Mouse (Mus musculus) limb, embryonic 12.5 days (tissue): ENCODE data around the gene Tom1l2. TPM values are rescaled to one million over a fixed set of nuclear protein-coding genes. Genes with fewer than 3 reads are reported as not detected.

Experiments
- ATAC-seq: fragments of 200-750 bp; cut with Nextera tagmentation; 2 replicates; pipeline ENCODE4 v1.8.0; 2017; ENCODE audit warnings: low read depth, moderate TSS enrichment; ENCODE audit not compliant: insufficient number of reproducible peaks, insufficient read depth, low FRiP score, low TSS enrichment
- H3K27ac ChIP-seq: fragments of 300-500 bp; sonication (generic); 2 replicates; pipeline ENCODE4 v1.5.1; 2016; ENCODE audit warnings: mild to moderate bottlenecking, moderate library complexity
- H3K27me3 ChIP-seq: fragments of 300-500 bp; sonication (generic); 2 replicates; pipeline ENCODE4 v1.6.1; 2016; ENCODE audit warnings: mild to moderate bottlenecking, moderate library complexity
- H3K36me3 ChIP-seq: fragments of 300-500 bp; sonication (generic); 2 replicates; pipeline ENCODE4 v1.6.1; 2016; ENCODE audit warnings: mild to moderate bottlenecking, moderate library complexity
- H3K4me1 ChIP-seq: fragments of 300-500 bp; sonication (generic); replicated peaks from 2 replicates; pipeline ENCODE4 v1.6.1; 2016
- H3K4me2 ChIP-seq: fragments of 300-500 bp; sonication (generic); 2 replicates; pipeline ENCODE4 v1.6.1; 2016; ENCODE audit warnings: mild to moderate bottlenecking, moderate library complexity
- H3K4me3 ChIP-seq: fragments of 300-500 bp; sonication (generic); replicated peaks from 2 replicates; pipeline ENCODE4 v1.5.1; 2016; ENCODE audit warnings: mild to moderate bottlenecking
- H3K9ac ChIP-seq: fragments of 300-500 bp; sonication (generic); replicated peaks from 2 replicates; pipeline ENCODE4 v1.6.1; 2016; ENCODE audit warnings: mild to moderate bottlenecking, moderate library complexity
- H3K9me3 ChIP-seq: fragments of 300-500 bp; sonication (generic); 2 replicates; pipeline ENCODE4 v1.6.1; 2016; ENCODE audit warnings: mild to moderate bottlenecking, moderate library complexity
- WGBS: fragments of 180-500 bp; shearing (Covaris S2); methylation state at CpG from one replicate; pipeline ENCODE4 v1.1.7; 2016; 5-methylcytosine and 5-hydroxymethylcytosine counted together
- polyA plus RNA-seq: library from polyadenylated mRNA; unstranded; fragments of >200 nt; fragmentation: Nextera tagmentation; extraction: Ambion mirVana; gene quantifications from 2 replicates; pipeline ENCODE4 v1.2.1, GENCODE M21; 2016

Gene Tom1l2
- polyA plus RNA-seq, 1 experiment from 2014 or later = 21.6 TPM

DNA sequence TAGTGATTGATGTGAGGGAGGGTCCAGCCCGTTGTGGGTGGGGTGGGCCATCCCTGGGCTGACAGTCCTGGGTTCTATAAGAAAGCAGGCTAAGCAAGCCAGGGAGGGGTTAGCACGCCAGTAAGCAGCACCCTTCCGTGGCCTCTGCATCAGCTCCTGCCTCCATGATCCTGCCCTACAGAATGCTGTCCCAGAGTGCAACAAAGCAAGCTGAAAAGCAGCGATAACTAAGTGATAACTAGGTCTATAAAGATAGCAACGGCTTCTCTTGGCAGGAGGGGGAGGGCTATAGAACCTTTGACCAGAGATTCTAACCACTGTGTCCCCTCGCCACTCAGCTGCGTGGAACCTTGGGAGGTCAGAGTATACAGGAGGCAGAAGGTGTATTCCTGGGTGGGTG is 135.2 kb downstream of the Tom1l2 start:
- Histone ChIP-seq H3K4me2 (no peak overlapping the region), H3K27me3 (no peaks in the 10 kb centered on the region), H3K9me3 (no peaks in the 10 kb centered on the region), H3K36me3 (peaks cover 25% of the 10 kb centered on the region), H3K4me3 (no peak overlapping the region), H3K4me1 (peaks cover 42% of the 10 kb centered on the region), H3K27ac (no peak overlapping the region), H3K9ac (no peak overlapping the region)
- no peak for ATAC-seq
- 87% methylated on average over 7 of the region's 7 CpGs for WGBS

DNA sequence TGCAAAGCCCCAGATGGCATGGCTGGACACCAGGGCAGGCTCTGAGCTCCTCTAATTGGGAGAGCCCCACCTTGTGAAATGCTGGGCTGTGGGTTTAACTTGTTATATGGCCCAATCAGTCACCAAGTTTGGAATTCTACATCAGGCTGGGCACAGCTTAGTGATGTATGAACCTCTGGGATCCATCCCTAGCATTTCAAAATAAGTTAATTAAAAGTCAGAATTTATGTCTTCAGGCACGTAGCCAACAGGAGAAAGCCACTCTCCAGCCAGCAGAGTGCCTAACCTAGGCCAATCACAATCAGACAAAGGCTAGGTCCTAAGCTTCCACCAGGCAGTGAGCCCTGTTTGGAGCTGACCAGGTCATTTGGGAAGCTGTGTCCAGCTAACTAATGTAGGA is 136.0 kb downstream of the Tom1l2 start:
- no peak for ATAC-seq
- WGBS = 67% methylated on average over 1 of the region's 1 CpGs
- Histone ChIP-seq H3K36me3 (peaks cover 25% of the 10 kb centered on the region), H3K9ac (no peak overlapping the region), H3K4me2 (no peak overlapping the region), H3K27ac (no peak overlapping the region), H3K4me3 (no peak overlapping the region), H3K27me3 (no peaks in the 10 kb centered on the region), H3K4me1 (peaks cover 47% of the 10 kb centered on the region), H3K9me3 (no peaks in the 10 kb centered on the region)

DNA sequence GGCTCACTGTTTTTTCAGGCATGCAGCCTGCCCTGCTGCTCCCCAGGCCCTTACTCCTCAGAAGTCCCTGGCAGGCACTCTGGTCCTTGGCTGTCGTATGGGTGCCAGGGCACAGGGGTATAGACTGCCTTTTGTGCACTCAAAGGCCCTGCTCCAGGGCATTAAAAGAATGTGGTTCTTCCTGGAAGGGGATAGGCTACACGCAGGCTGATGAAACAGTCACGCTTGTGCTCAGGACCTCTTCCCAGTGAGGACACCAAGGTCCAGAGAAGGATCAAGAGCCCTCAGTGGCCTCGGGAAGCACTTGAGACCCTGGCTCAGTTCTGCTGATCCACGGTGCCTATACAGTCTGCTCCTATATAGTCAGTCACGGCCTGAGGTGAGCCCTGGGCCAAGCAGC is 139.4 kb downstream of the Tom1l2 start:
- 77% methylated on average over 6 of the region's 6 CpGs for WGBS
- no peaks in the 10 kb centered on the region for H3K27me3 ChIP-seq

DNA sequence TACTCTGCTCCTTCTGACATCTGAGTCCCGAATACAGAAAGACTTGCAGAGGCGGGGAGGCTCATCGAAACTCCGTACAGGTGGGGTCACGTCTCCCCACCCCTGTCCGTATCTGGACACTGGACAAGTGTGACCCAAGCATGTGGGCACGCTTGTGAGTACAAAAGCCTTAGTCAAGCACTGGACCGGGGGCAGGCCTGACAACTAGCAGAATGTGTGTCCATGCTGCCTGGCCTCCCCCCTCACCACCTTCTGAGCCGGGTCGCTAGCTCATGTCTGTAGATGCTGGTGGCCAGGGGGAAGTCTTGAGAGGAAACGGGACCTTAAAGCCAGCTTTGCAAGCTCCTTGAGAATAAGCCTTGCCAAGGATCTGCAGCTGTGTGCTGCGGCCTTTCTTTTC is 140.9 kb downstream of the Tom1l2 start:
- Histone ChIP-seq H3K27ac (peak overlapping the region; percentile 88), H3K4me1 (peaks cover 74% of the 10 kb centered on the region)
- 60% methylated on average over 12 of the region's 12 CpGs for WGBS

More for the DNA sequence above, 139.4 kb downstream of the Tom1l2 start:
- Histone ChIP-seq H3K4me2 (no peak overlapping the region), H3K4me3 (no peak overlapping the region), H3K9ac (peak overlapping the region; percentile 12; the same call in 1 of the 2 replicates), H3K9me3 (no peaks in the 10 kb centered on the region), H3K27ac (peak overlapping the region; percentile 88), H3K36me3 (peaks cover 19% of the 10 kb centered on the region), H3K4me1 (peaks cover 59% of the 10 kb centered on the region)
- ATAC-seq = no peak

DNA sequence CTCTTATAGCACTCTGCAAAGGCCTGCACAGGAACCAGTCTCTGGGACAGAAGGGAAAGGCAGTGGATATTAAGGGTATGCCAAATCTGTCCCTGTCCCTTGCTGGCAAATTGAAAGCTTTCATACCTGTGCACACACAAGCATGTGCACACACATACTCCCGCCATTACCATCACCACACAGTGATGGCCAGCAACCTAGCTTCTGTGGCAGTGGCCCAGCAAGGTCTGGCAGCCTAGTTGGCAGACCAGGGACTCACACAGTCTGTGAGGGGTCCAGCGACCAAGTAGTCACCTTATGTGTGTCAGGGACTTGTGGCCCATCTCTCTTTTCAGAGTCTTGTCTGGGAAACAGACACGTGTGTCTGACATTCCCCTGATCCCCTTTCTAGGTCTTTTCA is 141.6 kb downstream of the Tom1l2 start:
- Histone ChIP-seq H3K4me3 (no peak overlapping the region; the same call in 1 of the 2 replicates), H3K4me1 (peaks cover 80% of the 10 kb centered on the region), H3K4me2 (peak overlapping the region; percentile 78), H3K9me3 (no peaks in the 10 kb centered on the region), H3K9ac (no peak overlapping the region), H3K36me3 (peaks cover 14% of the 10 kb centered on the region), H3K27ac (peak overlapping the region; percentile 88), H3K27me3 (no peaks in the 10 kb centered on the region)
- 60% methylated on average over 3 of the region's 3 CpGs for WGBS
- no peak for ATAC-seq

More for the DNA sequence above, 140.9 kb downstream of the Tom1l2 start:
- no peak for ATAC-seq
- Histone ChIP-seq H3K36me3 (peaks cover 13% of the 10 kb centered on the region; the same call in 1 of the 2 replicates), H3K27me3 (no peaks in the 10 kb centered on the region), H3K4me3 (no peak overlapping the region), H3K4me2 (peak overlapping the region; percentile 23; the same call in 1 of the 2 replicates), H3K9ac (no peak overlapping the region; the same call in 1 of the 2 replicates), H3K9me3 (no peaks in the 10 kb centered on the region)

DNA sequence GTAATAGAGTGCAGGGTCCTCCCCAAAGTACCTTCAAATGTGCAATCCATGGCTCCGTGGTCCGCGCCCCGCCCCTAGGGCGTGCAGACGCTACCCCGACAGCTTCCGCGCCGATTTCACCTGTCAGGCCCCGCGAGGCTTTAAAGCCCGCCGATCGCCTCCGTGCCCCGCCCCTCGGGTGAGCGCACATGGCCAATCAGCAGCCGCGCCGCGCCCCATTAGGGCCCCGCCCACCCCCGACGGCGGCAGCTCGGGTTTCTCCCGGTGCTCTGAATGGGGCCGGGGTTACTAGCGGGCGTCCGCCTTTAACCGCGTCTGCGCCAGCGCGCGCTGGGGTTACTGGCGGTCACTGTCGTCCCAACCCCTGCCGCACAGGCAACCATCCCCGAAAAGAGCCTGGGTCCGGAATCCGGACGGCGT is 142.4 kb downstream of the Tom1l2 start:
- Histone ChIP-seq H3K4me3 (peak overlapping the region; percentile 46), H3K27ac (peak overlapping the region; percentile 88), H3K9me3 (no peaks in the 10 kb centered on the region), H3K4me1 (peaks cover 77% of the 10 kb centered on the region), H3K36me3 (peaks cover 22% of the 10 kb centered on the region), H3K4me2 (peak overlapping the region; percentile 78), H3K9ac (peak overlapping the region; percentile 56), H3K27me3 (no peaks in the 10 kb centered on the region)
- under 1% methylated on average over 47 of the region's 47 CpGs for WGBS
- ATAC-seq = peak; percentile 89

DNA sequence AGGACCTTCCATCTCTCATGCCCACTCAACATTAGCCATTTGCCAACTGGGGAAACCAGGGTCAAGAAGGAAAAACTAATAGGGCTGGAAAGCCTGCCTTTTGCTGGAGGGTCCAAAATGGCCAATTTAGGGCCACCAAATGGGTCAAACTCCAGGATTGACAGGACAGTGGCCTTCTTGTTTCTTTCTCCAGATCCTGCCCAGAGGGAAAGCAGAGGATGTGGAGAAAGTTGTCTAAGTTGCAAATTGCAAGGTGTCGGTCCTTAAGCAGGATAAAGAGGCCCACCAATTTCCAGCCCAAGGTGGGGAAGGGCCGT is 142.8 kb downstream of the Tom1l2 start:
- H3K9ac ChIP-seq = peak overlapping the region; percentile 56
- no peak for ATAC-seq
- H3K27ac ChIP-seq = peak overlapping the region; percentile 88
- 2% methylated on average over 2 of the region's 2 CpGs for WGBS
- peaks cover 27% of the 10 kb centered on the region for H3K36me3 ChIP-seq
- peaks cover 77% of the 10 kb centered on the region for H3K4me1 ChIP-seq
- peak overlapping the region; percentile 46 for H3K4me3 ChIP-seq
- no peaks in the 10 kb centered on the region for H3K27me3 ChIP-seq
- H3K4me2 ChIP-seq = peak overlapping the region; percentile 78
- H3K9me3 ChIP-seq = no peaks in the 10 kb centered on the region

DNA sequence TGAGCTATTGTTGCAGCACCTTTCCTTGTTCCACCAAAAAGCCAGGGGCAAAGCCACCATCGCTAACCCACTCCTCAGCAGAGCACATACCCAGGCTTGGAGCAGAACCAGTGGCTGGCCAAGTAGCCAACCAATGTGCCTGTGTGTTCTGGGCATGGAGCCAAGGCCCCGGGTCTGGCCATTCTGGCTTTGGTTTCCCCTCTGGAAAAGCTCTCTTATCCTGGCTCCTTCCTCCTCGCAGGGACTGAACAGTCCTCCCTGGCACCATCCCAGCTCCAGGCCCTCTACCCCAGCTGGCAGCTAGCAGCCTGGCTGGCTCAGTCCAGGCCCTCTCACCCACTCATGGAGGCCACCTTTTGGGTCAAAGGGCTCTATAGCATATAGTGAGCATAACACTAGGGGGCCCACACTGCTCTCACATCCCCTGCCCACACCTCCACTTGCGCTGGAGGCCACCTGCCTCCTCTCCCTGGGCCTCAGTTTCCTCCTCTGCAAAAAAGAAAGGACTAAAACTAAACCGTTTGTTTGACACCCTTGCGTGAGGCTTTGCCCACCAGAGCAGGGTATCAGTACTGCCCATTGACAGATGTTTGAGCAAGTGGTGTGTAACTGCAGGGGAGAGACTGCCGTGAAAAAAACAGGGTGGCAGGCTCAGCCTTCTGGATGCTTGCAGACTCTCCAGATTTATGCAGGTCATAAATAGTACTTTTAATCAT is 143.3 kb downstream of the Tom1l2 start:
- H3K4me1 ChIP-seq = peaks cover 77% of the 10 kb centered on the region
- peak overlapping the region; percentile 56 for H3K9ac ChIP-seq
- H3K36me3 ChIP-seq = peaks cover 32% of the 10 kb centered on the region
- H3K27me3 ChIP-seq = no peaks in the 10 kb centered on the region
- ATAC-seq = no peak
- H3K9me3 ChIP-seq = no peaks in the 10 kb centered on the region
- H3K4me2 ChIP-seq = peak overlapping the region; percentile 78
- 40% methylated on average over 7 of the region's 7 CpGs for WGBS
- peak overlapping the region; percentile 46 for H3K4me3 ChIP-seq
- peak overlapping the region; percentile 88 for H3K27ac ChIP-seq

DNA sequence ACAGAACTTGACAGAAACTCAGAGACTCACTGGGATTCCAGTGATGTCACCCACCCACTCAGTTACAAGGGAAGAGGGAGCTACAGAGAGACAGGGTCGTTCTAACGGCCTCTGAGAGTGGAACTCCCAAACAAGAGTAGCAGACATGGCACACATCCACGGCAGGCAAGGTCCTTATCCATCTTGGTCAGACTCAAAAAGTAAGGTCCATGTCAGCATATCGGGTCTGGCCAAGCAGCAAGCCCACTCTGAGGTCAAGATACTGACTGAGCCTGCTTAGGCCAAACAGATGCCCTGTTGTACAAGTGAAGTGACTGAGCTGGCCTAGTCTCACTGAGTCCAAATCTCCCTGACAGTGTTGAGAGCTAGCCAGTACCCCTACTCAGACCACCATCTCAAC is 144.0 kb downstream of the Tom1l2 start:
- no peaks in the 10 kb centered on the region for H3K27me3 ChIP-seq
- H3K4me1 ChIP-seq = peaks cover 77% of the 10 kb centered on the region
- H3K4me3 ChIP-seq = peak overlapping the region; percentile 46
- no peak for ATAC-seq
- peak overlapping the region; percentile 56 for H3K9ac ChIP-seq
- H3K36me3 ChIP-seq = peaks cover 38% of the 10 kb centered on the region
- no peaks in the 10 kb centered on the region for H3K9me3 ChIP-seq
- H3K27ac ChIP-seq = peak overlapping the region; percentile 88
- WGBS = 71% methylated on average over 4 of the region's 4 CpGs
- peak overlapping the region; percentile 78 for H3K4me2 ChIP-seq

DNA sequence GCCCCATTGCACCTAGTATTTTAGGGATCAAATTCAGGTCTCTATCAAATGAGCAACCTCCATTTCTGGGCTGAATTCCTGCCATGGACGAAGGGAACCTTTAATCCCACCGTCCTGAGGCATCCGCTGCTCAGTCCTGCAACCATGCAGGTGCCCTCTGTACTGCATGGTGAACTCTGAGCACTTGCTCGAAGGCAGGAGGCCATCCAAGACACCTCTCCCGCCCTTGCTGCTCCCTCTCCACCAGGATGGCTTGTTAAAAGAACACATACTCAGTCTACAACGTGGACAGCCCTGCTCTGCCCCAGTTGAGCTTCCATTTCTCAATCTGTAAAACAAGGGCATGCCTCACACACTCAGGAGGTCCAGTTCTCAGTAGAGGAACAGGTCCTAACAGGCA is 144.5 kb downstream of the Tom1l2 start:
- no peak for ATAC-seq
- Histone ChIP-seq H3K27ac (peak overlapping the region; percentile 88), H3K4me2 (peak overlapping the region; percentile 78), H3K9ac (peak overlapping the region; percentile 56), H3K36me3 (peaks cover 43% of the 10 kb centered on the region), H3K9me3 (no peaks in the 10 kb centered on the region), H3K4me3 (peak overlapping the region; percentile 46), H3K27me3 (no peaks in the 10 kb centered on the region), H3K4me1 (peaks cover 72% of the 10 kb centered on the region)
- 65% methylated on average over 6 of the region's 6 CpGs for WGBS

DNA sequence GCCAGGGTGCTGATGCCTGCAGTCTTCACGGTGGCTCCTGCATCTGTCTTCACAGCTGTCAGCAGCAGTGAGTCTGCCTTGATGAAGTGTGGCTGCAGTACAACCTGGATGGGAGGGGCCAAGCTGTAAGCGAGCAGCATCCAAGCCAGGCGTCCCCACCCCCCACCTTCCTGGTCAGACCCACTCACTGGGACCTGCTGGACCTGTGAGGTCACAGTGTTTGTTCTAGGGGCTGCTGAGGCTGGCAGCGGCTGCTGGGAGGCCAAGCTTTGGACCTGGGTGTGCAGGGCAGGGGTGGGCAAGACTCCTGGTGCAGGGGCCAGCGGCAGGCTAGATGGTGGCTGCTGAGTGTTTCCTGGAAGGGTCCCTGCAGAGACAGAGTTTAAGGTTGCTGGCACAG is 146.5 kb downstream of the Tom1l2 start:
- H3K4me2 ChIP-seq = 0 out of 2 replicates have a peak overlapping the region, but pooled peaks have one; percentile 21
- WGBS = 65% methylated on average over 5 of the region's 5 CpGs
- H3K27ac ChIP-seq = peak overlapping the region; percentile 23; the same call in 1 of the 2 replicates
- H3K27me3 ChIP-seq = no peaks in the 10 kb centered on the region
- no peak overlapping the region; the same call in 1 of the 2 replicates for H3K9ac ChIP-seq
- H3K4me1 ChIP-seq = peaks cover 52% of the 10 kb centered on the region
- ATAC-seq = no peak
- peaks cover 63% of the 10 kb centered on the region for H3K36me3 ChIP-seq
- no peaks in the 10 kb centered on the region for H3K9me3 ChIP-seq
- H3K4me3 ChIP-seq = no peak overlapping the region

DNA sequence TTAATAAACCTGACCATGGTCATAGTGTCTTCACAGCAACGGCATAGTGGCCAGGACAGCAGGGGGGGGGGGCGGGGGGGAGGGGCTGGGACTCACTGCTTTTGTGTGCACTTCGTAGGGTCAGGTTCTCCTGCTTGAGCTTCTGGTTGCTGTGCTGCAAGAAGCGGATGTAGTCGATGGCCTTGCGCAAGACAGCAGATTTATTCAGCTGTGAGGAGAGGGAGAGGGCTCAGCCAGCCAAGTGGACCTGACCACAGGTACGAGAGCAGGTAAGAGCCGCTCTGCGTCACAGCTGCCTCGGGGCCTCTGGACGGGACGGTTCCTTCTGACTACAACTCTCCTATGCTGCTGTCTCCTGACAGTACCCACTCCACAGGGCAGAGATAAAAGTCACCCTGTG is 147.7 kb downstream of the Tom1l2 start:
- Histone ChIP-seq H3K9me3 (no peaks in the 10 kb centered on the region), H3K4me1 (peaks cover 50% of the 10 kb centered on the region), H3K4me2 (no peak overlapping the region), H3K27me3 (no peaks in the 10 kb centered on the region), H3K9ac (no peak overlapping the region), H3K4me3 (no peak overlapping the region), H3K27ac (no peak overlapping the region), H3K36me3 (peaks cover 75% of the 10 kb centered on the region)
- 91% methylated on average over 11 of the region's 12 CpGs for WGBS
- no peak for ATAC-seq
